Comparison of ENCODE assay signal across 9 mouse cellular contexts in genomic region chr11:55414314-55414713, GRCm38 (mm10). TPM values are rescaled to one million over a fixed set of nuclear protein-coding genes. Genes with fewer than 3 reads are reported as not detected.
DNase-seq lines count a peak whose midpoint lies in the region.
"Had no signal": no experiment of that assay in that cellular context is flagged by ENCODE, and none has a peak within 500 bp of the region (broad histone marks: within the 10 kb centered on the region; RNA-seq: fewer than 3 reads in every experiment).

No protein-coding gene starts in this region.

- intact Hi-C loops in left cerebral cortex, postnatal 4 days (cut with DNase I), result no loop called here

- peak; percentile 61 to 68 for DNase-seq in adrenal gland, postnatal 36 days
- no peak for DNase-seq in adrenal gland, postnatal 25 days
- peak; percentile 51 for DNase-seq in 3134 (ENCODE audit: extremely low read depth, insufficient read length, low spot score)
- peak; percentile 58 to 60 for DNase-seq in heart, adult 9 months (ENCODE audit: low spot score in 2 of 2)
- peak; percentile 47 to 53 for DNase-seq in kidney, postnatal 36 days
- DNase-seq in cerebellum, adult 8-10 months, result no peak
- no peak for DNase-seq in cerebellum, postnatal 10 days
- DNase-seq in left cerebral cortex, postnatal 4 days, result no peak
- DNase-seq: layer of hippocampus, adult 9-11 months had no signal

RNA-seq across cellular contexts. Expression of gene Sparc, which starts 8.7 kb away (rescaled TPM):
- 1,000 to 10,000 TPM; 2,443 to 3,326 TPM for total RNA-seq in adrenal gland, postnatal 36 days (2021)
- total RNA-seq in adrenal gland, postnatal 25 days (2021), result 3,454 and 3,884 TPM in 2 replicates
- total RNA-seq in left cerebral cortex, postnatal 4 days (2021), result 100 to 1,000 TPM; 228 to 243 TPM

RNA-seq across cellular contexts. Expression of gene Atox1, which starts 46.7 kb away (rescaled TPM):
- total RNA-seq in adrenal gland, postnatal 36 days (2021), result 100 to 1,000 TPM; 216 to 347 TPM
- 310 and 356 TPM in 2 replicates for total RNA-seq in adrenal gland, postnatal 25 days (2021)
- 100 to 1,000 TPM; 124 to 130 TPM for total RNA-seq in left cerebral cortex, postnatal 4 days (2021)

RNA-seq across cellular contexts. Expression of gene G3bp1, which starts 55.2 kb away (rescaled TPM):
- 10 to 100 TPM; 58.5 to 63.4 TPM for total RNA-seq in adrenal gland, postnatal 36 days (2021)
- 57.6 and 63.6 TPM in 2 replicates for total RNA-seq in adrenal gland, postnatal 25 days (2021)
- total RNA-seq in left cerebral cortex, postnatal 4 days (2021), result 10 to 100 TPM; 53.1 to 56.4 TPM

Comparison
In these comparisons a context has a peak if more than half of its experiments do, and no peak if none do; other contexts are left out.
1. DNase-seq: peak in adrenal gland, postnatal 36 days (2 of 2), 3134 (single experiment), heart, adult 9 months (2 of 2) and kidney, postnatal 36 days (2 of 2); none in adrenal gland, postnatal 25 days (single experiment), cerebellum, adult 8-10 months (single experiment), cerebellum, postnatal 10 days (0 of 2) and left cerebral cortex, postnatal 4 days (single experiment).
2. RNA of gene Sparc, which starts 8.7 kb away (total RNA-seq): 3,454 to 3,884 TPM in adrenal gland, postnatal 25 days and 2,443 to 3,326 TPM in adrenal gland, postnatal 36 days; 228 to 243 TPM in left cerebral cortex, postnatal 4 days; every median in the first group is over 10 times any median in the second.